In the genomic region with DNA sequence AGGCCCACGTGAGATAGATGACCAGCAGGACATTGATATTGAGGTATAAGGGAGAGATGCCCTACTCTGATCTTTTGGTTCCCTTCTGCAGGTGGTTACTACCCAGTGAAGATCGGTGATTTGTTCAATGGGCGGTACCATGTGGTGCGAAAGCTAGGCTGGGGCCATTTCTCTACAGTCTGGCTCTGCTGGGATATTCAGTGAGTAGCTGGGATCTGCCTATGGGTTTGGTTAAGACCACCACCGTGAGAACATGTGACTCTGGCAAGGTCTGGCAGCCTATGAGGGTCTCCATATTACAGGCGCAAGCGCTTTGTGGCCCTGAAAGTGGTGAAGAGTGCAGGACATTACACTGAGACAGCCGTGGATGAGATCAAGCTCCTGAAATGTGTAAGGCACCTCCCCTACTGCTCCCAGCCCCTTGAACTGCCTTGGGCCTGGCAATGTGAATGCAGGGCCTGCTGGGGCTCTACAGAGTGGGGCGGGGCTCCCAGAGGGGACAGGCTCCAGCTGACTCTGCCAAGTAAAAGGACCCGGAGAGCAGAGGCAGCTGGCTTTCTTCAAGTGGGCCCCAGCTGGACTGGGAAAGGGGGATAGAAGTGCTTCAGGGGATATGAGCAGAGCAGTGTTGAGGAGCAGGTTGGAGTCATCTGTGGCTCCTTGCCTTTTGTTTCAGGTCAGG, we compare ENCODE assay signal across 10 mouse cellular contexts. TPM values are rescaled to one million over a fixed set of nuclear protein-coding genes. Genes with fewer than 3 reads are reported as not detected.
DNase-seq lines count a peak whose midpoint lies in the region; ATAC-seq and TF ChIP-seq lines count a peak whose summit lies in the region.
"Had no signal": no experiment of that assay in that cellular context is flagged by ENCODE, and none has a peak within 500 bp of the region (broad histone marks: within the 10 kb centered on the region; RNA-seq: fewer than 3 reads in every experiment).

No protein-coding gene starts in this region.

- no peak for TF ChIP-seq POLR2A in limb, embryonic 14.5 days (IDR thresholded peaks at IDR 0.05; ENCODE audit: borderline replicate concordance, extremely low read depth, insufficient read depth, insufficient read length)

- WGBS in midbrain, embryonic 11.5 days = 74% methylated on average over 10 of the region's 10 CpGs
- WGBS in midbrain, embryonic 16.5 days = 71% methylated on average over 10 of the region's 10 CpGs
- WGBS in limb, embryonic 14.5 days = 64% methylated on average over 10 of the region's 10 CpGs
- WGBS in stomach, embryonic 15.5 days = 62% methylated on average over 10 of the region's 10 CpGs

- peak; percentile 44; the same call in 1 of the 2 replicates for ATAC-seq in midbrain, embryonic 11.5 days (ENCODE audit: low FRiP score)
- no peak for ATAC-seq in midbrain, embryonic 16.5 days
- ATAC-seq in limb, embryonic 14.5 days (ENCODE audit: low FRiP score, low read depth) = peak; percentile 48
- peak; percentile 61; the same call in 1 of the 2 replicates for ATAC-seq in stomach, embryonic 15.5 days (ENCODE audit: insufficient read depth, low FRiP score, low read depth)

- no peak overlapping the region for H3K4me3 ChIP-seq in midbrain, embryonic 11.5 days (ENCODE audit: low read depth, low read length)
- no peak overlapping the region for H3K4me3 ChIP-seq in midbrain, embryonic 16.5 days (ENCODE audit: low read depth, low read length)
- H3K4me3 ChIP-seq in limb, embryonic 14.5 days (replicated peaks; ENCODE audit: low read length) = no peak overlapping the region
- no peak overlapping the region for H3K4me3 ChIP-seq in stomach, embryonic 15.5 days (replicated peaks)
- H3K4me3 ChIP-seq: forebrain, embryonic 15.5 days; liver, embryonic 13.5 days had no signal

- DNase-seq in embryo, embryonic 11 days = peak; percentile 12
- no peak for DNase-seq in embryo, embryonic 9.5 days (ENCODE audit: extremely low spot score)
- DNase-seq in midbrain, embryonic 11.5 days (ENCODE audit: low spot score, missing footprints) = no peak
- no peak for DNase-seq in limb, embryonic 14.5 days (ENCODE audit: low spot score)
- no peak for DNase-seq in layer of hippocampus, adult 11-12 months (ENCODE audit: low spot score)
- no peak for DNase-seq in cerebellum, adult 11-12 months
- DNase-seq: liver, embryonic 13.5 days had no signal

- no peaks in the 10 kb centered on the region for H3K4me1 ChIP-seq in midbrain, embryonic 11.5 days (ENCODE audit: control insufficient read depth, insufficient read depth, low read length)
- no peaks in the 10 kb centered on the region for H3K4me1 ChIP-seq in midbrain, embryonic 16.5 days (ENCODE audit: control insufficient read depth, insufficient read depth, low read length)
- no peaks in the 10 kb centered on the region for H3K4me1 ChIP-seq in limb, embryonic 14.5 days (ENCODE audit: control insufficient read depth, insufficient read depth, low read length)
- 0 out of 2 replicates have a peak, but pooled peaks cover 4% of the 10 kb centered on the region for H3K4me1 ChIP-seq in stomach, embryonic 15.5 days
- H3K4me1 ChIP-seq: forebrain, embryonic 15.5 days; liver, embryonic 13.5 days had no signal

- no peak overlapping the region for H3K27ac ChIP-seq in midbrain, embryonic 11.5 days (ENCODE audit: low read depth, low read length)
- H3K27ac ChIP-seq in midbrain, embryonic 16.5 days (ENCODE audit: low read length) = no peak overlapping the region
- no peak overlapping the region for H3K27ac ChIP-seq in limb, embryonic 14.5 days (replicated peaks; ENCODE audit: low read depth, low read length)
- peak overlapping the region; percentile 35; the same call in 1 of the 2 replicates for H3K27ac ChIP-seq in stomach, embryonic 15.5 days
- H3K27ac ChIP-seq: forebrain, embryonic 15.5 days; liver, embryonic 13.5 days had no signal

- no peak overlapping the region for H3K4me2 ChIP-seq in midbrain, embryonic 11.5 days
- H3K4me2 ChIP-seq in midbrain, embryonic 16.5 days (ENCODE audit: low read length) = no peak overlapping the region
- H3K4me2 ChIP-seq in limb, embryonic 14.5 days (replicated peaks; ENCODE audit: low read depth, low read length, severe bottlenecking) = no peak overlapping the region
- no peak overlapping the region for H3K4me2 ChIP-seq in stomach, embryonic 15.5 days
- H3K4me2 ChIP-seq: forebrain, embryonic 15.5 days; liver, embryonic 13.5 days had no signal

- no peak overlapping the region for H3K9ac ChIP-seq in midbrain, embryonic 11.5 days (ENCODE audit: low read length)
- H3K9ac ChIP-seq in midbrain, embryonic 16.5 days (ENCODE audit: low read depth, low read length) = no peak overlapping the region
- 0 out of 2 replicates have a peak overlapping the region, but pooled peaks have one; percentile 21 for H3K9ac ChIP-seq in limb, embryonic 14.5 days (ENCODE audit: low read depth, low read length, severe bottlenecking)
- H3K9ac ChIP-seq in stomach, embryonic 15.5 days = no peak overlapping the region
- H3K9ac ChIP-seq: forebrain, embryonic 15.5 days; liver, embryonic 13.5 days had no signal

- H3K27me3 ChIP-seq in midbrain, embryonic 11.5 days (ENCODE audit: control insufficient read depth, insufficient read depth, low read length) = no peaks in the 10 kb centered on the region
- no peaks in the 10 kb centered on the region for H3K27me3 ChIP-seq in midbrain, embryonic 16.5 days (ENCODE audit: control insufficient read depth, insufficient read depth, low read depth, low read length)
- H3K27me3 ChIP-seq in limb, embryonic 14.5 days (ENCODE audit: control insufficient read depth, insufficient read depth, low read length) = no peaks in the 10 kb centered on the region
- no peaks in the 10 kb centered on the region for H3K27me3 ChIP-seq in stomach, embryonic 15.5 days (replicated peaks)
- H3K27me3 ChIP-seq: forebrain, embryonic 15.5 days had no signal

- peaks cover 6% of the 10 kb centered on the region; the same call in 1 of the 2 replicates for H3K36me3 ChIP-seq in midbrain, embryonic 11.5 days (ENCODE audit: control insufficient read depth, insufficient read depth, low read length)
- no peaks in the 10 kb centered on the region; the same call in none of the 2 replicates for H3K36me3 ChIP-seq in midbrain, embryonic 16.5 days (ENCODE audit: control insufficient read depth, insufficient read depth, low read length)
- H3K36me3 ChIP-seq in limb, embryonic 14.5 days (ENCODE audit: control insufficient read depth, insufficient read depth, low read length) = peaks cover 15% of the 10 kb centered on the region
- 0 out of 2 replicates have a peak, but pooled peaks cover 2% of the 10 kb centered on the region for H3K36me3 ChIP-seq in stomach, embryonic 15.5 days

- no peaks in the 10 kb centered on the region for H3K9me3 ChIP-seq in midbrain, embryonic 11.5 days (ENCODE audit: control insufficient read depth, low read length)
- no peaks in the 10 kb centered on the region for H3K9me3 ChIP-seq in midbrain, embryonic 16.5 days (replicated peaks; ENCODE audit: control insufficient read depth, low read length, poor library complexity, severe bottlenecking)
- no peaks in the 10 kb centered on the region for H3K9me3 ChIP-seq in limb, embryonic 14.5 days (ENCODE audit: control insufficient read depth, low read length)
- H3K9me3 ChIP-seq in stomach, embryonic 15.5 days = no peaks in the 10 kb centered on the region
- H3K9me3 ChIP-seq: forebrain, embryonic 15.5 days; liver, embryonic 13.5 days had no signal

RNA-seq across cellular contexts. Expression of gene Srpk3, which starts 0.7 kb away (rescaled TPM):
- polyA plus RNA-seq in midbrain, embryonic 11.5 days (2014; fragmentation: Nextera tagmentation; extraction: Ambion mirVana) = 0.72 and 0.78 TPM in 2 replicates
- 2.0 and 2.4 TPM in 2 replicates for polyA plus RNA-seq in midbrain, embryonic 16.5 days (2015; fragmentation: Nextera tagmentation; extraction: Ambion mirVana)
- 46.4 and 48.0 TPM in 2 replicates for polyA plus RNA-seq in limb, embryonic 14.5 days (2012; rRNA removed)
- polyA plus RNA-seq in limb, embryonic 14.5 days (2014; fragmentation: Nextera tagmentation; extraction: Ambion mirVana) = 22.2 and 31.0 TPM in 2 replicates
- polyA plus RNA-seq in stomach, embryonic 15.5 days (2015; fragmentation: Nextera tagmentation; extraction: Ambion mirVana) = 2.2 and 4.8 TPM in 2 replicates

RNA-seq across cellular contexts. Expression of gene Idh3g, which starts 11.8 kb away (rescaled TPM):
- polyA plus RNA-seq in midbrain, embryonic 11.5 days (2014; fragmentation: Nextera tagmentation; extraction: Ambion mirVana) = 182 and 185 TPM in 2 replicates
- 232 and 252 TPM in 2 replicates for polyA plus RNA-seq in midbrain, embryonic 16.5 days (2015; fragmentation: Nextera tagmentation; extraction: Ambion mirVana)
- 366 and 388 TPM in 2 replicates for polyA plus RNA-seq in limb, embryonic 14.5 days (2012; rRNA removed)
- 217 and 220 TPM in 2 replicates for polyA plus RNA-seq in limb, embryonic 14.5 days (2014; fragmentation: Nextera tagmentation; extraction: Ambion mirVana)
- polyA plus RNA-seq in stomach, embryonic 15.5 days (2015; fragmentation: Nextera tagmentation; extraction: Ambion mirVana) = 202 and 211 TPM in 2 replicates

RNA-seq across cellular contexts. Expression of gene Ssr4, which starts 11.9 kb away (rescaled TPM):
- 123 and 125 TPM in 2 replicates for polyA plus RNA-seq in midbrain, embryonic 11.5 days (2014; fragmentation: Nextera tagmentation; extraction: Ambion mirVana)
- polyA plus RNA-seq in midbrain, embryonic 16.5 days (2015; fragmentation: Nextera tagmentation; extraction: Ambion mirVana) = 126 and 131 TPM in 2 replicates
- 284 and 305 TPM in 2 replicates for polyA plus RNA-seq in limb, embryonic 14.5 days (2012; rRNA removed)
- 254 and 292 TPM in 2 replicates for polyA plus RNA-seq in limb, embryonic 14.5 days (2014; fragmentation: Nextera tagmentation; extraction: Ambion mirVana)
- polyA plus RNA-seq in stomach, embryonic 15.5 days (2015; fragmentation: Nextera tagmentation; extraction: Ambion mirVana) = 253 and 266 TPM in 2 replicates

RNA-seq across cellular contexts. Expression of gene Plxnb3, which starts 18.1 kb away (rescaled TPM):
- polyA plus RNA-seq in midbrain, embryonic 11.5 days (2014; fragmentation: Nextera tagmentation; extraction: Ambion mirVana) = not detected in 2 replicates
- polyA plus RNA-seq in midbrain, embryonic 16.5 days (2015; fragmentation: Nextera tagmentation; extraction: Ambion mirVana) = 0.25 and 0.40 TPM in 2 replicates
- 1.9 and 2.7 TPM in 2 replicates for polyA plus RNA-seq in limb, embryonic 14.5 days (2012; rRNA removed)
- 0.62 and 0.82 TPM in 2 replicates for polyA plus RNA-seq in limb, embryonic 14.5 days (2014; fragmentation: Nextera tagmentation; extraction: Ambion mirVana)
- polyA plus RNA-seq in stomach, embryonic 15.5 days (2015; fragmentation: Nextera tagmentation; extraction: Ambion mirVana) = 0.67 and 0.68 TPM in 2 replicates

RNA-seq across cellular contexts. Expression of gene Pdzd4, which starts 49.8 kb away (rescaled TPM):
- 0.86 and 1.1 TPM in 2 replicates for polyA plus RNA-seq in midbrain, embryonic 11.5 days (2014; fragmentation: Nextera tagmentation; extraction: Ambion mirVana)
- 4.8 TPM in 2 replicates for polyA plus RNA-seq in midbrain, embryonic 16.5 days (2015; fragmentation: Nextera tagmentation; extraction: Ambion mirVana)
- polyA plus RNA-seq in limb, embryonic 14.5 days (2012; rRNA removed) = 20.9 and 22.0 TPM in 2 replicates
- 1.4 and 1.5 TPM in 2 replicates for polyA plus RNA-seq in limb, embryonic 14.5 days (2014; fragmentation: Nextera tagmentation; extraction: Ambion mirVana)
- 0.83 and 0.84 TPM in 2 replicates for polyA plus RNA-seq in stomach, embryonic 15.5 days (2015; fragmentation: Nextera tagmentation; extraction: Ambion mirVana)
